In the genomic region with DNA sequence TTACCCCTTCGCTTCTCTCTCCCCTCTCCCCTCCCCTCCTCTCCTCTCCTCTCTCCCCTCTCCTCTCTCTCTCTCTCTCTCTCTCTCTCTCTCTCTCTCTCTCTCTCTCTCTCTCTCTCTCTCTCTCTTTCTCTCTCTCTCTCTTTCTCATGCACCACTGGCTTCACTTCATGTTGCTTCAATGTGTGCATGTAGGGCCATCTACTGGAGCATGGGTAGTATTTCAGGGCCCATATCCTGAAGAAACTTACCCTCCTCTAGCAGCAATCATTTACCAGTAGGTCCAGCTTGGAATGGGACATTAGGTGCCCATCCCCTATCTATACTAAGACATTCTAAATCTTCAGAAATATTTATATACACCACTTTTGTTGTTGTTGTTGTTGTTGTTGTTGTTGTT, we compare ENCODE assay signal across 17 mouse cellular contexts. TPM values are rescaled to one million over a fixed set of nuclear protein-coding genes. Genes with fewer than 3 reads are reported as not detected.
DNase-seq lines count a peak whose midpoint lies in the region; ATAC-seq and TF ChIP-seq lines count a peak whose summit lies in the region.
"Had no signal": no experiment of that assay in that cellular context is flagged by ENCODE, and none has a peak within 500 bp of the region (broad histone marks: within the 10 kb centered on the region; RNA-seq: fewer than 3 reads in every experiment).

No protein-coding gene starts in this region.

- no peak overlapping the region for H3K9ac ChIP-seq in hindbrain, embryonic 16.5 days (ENCODE audit: low read depth, low read length)
- H3K9ac ChIP-seq in hindbrain, embryonic 13.5 days: no peak overlapping the region
- H3K9ac ChIP-seq in lung, postnatal 0 days (replicated peaks; ENCODE audit: low read depth): no peak overlapping the region
- H3K9ac ChIP-seq: hindbrain, embryonic 12.5 days; limb, embryonic 13.5 days had no signal

- H3K9me3 ChIP-seq in hindbrain, embryonic 16.5 days (ENCODE audit: control insufficient read depth, low read length): no peaks in the 10 kb centered on the region
- H3K9me3 ChIP-seq in hindbrain, embryonic 13.5 days: no peaks in the 10 kb centered on the region
- H3K9me3 ChIP-seq in lung, postnatal 0 days (ENCODE audit: low read length): no peaks in the 10 kb centered on the region
- H3K9me3 ChIP-seq: hindbrain, embryonic 12.5 days; limb, embryonic 13.5 days had no signal

- H3K4me1 ChIP-seq in hindbrain, embryonic 16.5 days (ENCODE audit: control insufficient read depth, insufficient read depth, low read depth, low read length): no peaks in the 10 kb centered on the region
- no peaks in the 10 kb centered on the region for H3K4me1 ChIP-seq in hindbrain, embryonic 13.5 days (replicated peaks)
- no peaks in the 10 kb centered on the region for H3K4me1 ChIP-seq in lung, postnatal 0 days (ENCODE audit: insufficient read depth, low read depth, low read length)
- H3K4me1 ChIP-seq: hindbrain, embryonic 12.5 days; limb, embryonic 13.5 days had no signal

- 78% methylated on average over 1 of the region's 1 CpGs for WGBS in hindbrain, embryonic 16.5 days
- 92% methylated on average over 1 of the region's 1 CpGs for WGBS in hindbrain, embryonic 13.5 days
- WGBS in lung, postnatal 0 days: 67% methylated on average over 1 of the region's 1 CpGs

- H3K4me2 ChIP-seq in hindbrain, embryonic 16.5 days (ENCODE audit: low read length): no peak overlapping the region
- H3K4me2 ChIP-seq in hindbrain, embryonic 13.5 days: no peak overlapping the region
- no peak overlapping the region for H3K4me2 ChIP-seq in lung, postnatal 0 days (replicated peaks; ENCODE audit: low read depth, low read length)
- H3K4me2 ChIP-seq: hindbrain, embryonic 12.5 days; limb, embryonic 13.5 days had no signal

- 0 out of 2 replicates have a peak, but pooled peaks have one; percentile 3 for TF ChIP-seq CTCF in lung, postnatal 0 days (IDR thresholded peaks at IDR 0.05)

- no peak overlapping the region for H3K4me3 ChIP-seq in hindbrain, embryonic 16.5 days (ENCODE audit: low read length)
- H3K4me3 ChIP-seq in hindbrain, embryonic 13.5 days: no peak overlapping the region
- H3K4me3 ChIP-seq in lung, postnatal 0 days (ENCODE audit: low read depth, low read length): no peak overlapping the region
- H3K4me3 ChIP-seq: hindbrain, embryonic 12.5 days; limb, embryonic 13.5 days had no signal

- TF ChIP-seq EP300 in lung, postnatal 0 days (IDR thresholded peaks at IDR 0.05): no peak

- H3K36me3 ChIP-seq in hindbrain, embryonic 16.5 days (ENCODE audit: control insufficient read depth, insufficient read depth, low read length): no peaks in the 10 kb centered on the region
- H3K36me3 ChIP-seq in hindbrain, embryonic 13.5 days: no peaks in the 10 kb centered on the region
- H3K36me3 ChIP-seq in lung, postnatal 0 days (ENCODE audit: insufficient read depth, low read length): no peaks in the 10 kb centered on the region
- H3K36me3 ChIP-seq: hindbrain, embryonic 12.5 days; limb, embryonic 13.5 days had no signal

- H3K27me3 ChIP-seq in hindbrain, embryonic 16.5 days (replicated peaks; ENCODE audit: control insufficient read depth, insufficient read depth, low read length): no peaks in the 10 kb centered on the region
- no peaks in the 10 kb centered on the region for H3K27me3 ChIP-seq in hindbrain, embryonic 13.5 days
- no peaks in the 10 kb centered on the region for H3K27me3 ChIP-seq in lung, postnatal 0 days (replicated peaks; ENCODE audit: insufficient read depth, low read length)
- H3K27me3 ChIP-seq: hindbrain, embryonic 12.5 days; limb, embryonic 13.5 days had no signal

- DNase-seq in lung, postnatal 0 days (ENCODE audit: low spot score): no peak
- DNase-seq in lung, postnatal 14 days: no peak
- peak; percentile 60 for DNase-seq in NIH3T3 (ENCODE audit: low read depth)
- no peak for DNase-seq in right cerebral cortex, adult 2 months (ENCODE audit: low spot score in 2 of 2)
- DNase-seq in retina, postnatal 1 day: no peak
- DNase-seq: adrenal gland, adult 8-10 months; cerebellum, adult 2 months; lung, adult 2 months had no signal

- H3K27ac ChIP-seq in hindbrain, embryonic 16.5 days (ENCODE audit: low read depth, low read length): no peak overlapping the region
- no peak overlapping the region for H3K27ac ChIP-seq in hindbrain, embryonic 13.5 days
- H3K27ac ChIP-seq in lung, postnatal 0 days (ENCODE audit: low read length): no peak overlapping the region
- H3K27ac ChIP-seq: hindbrain, embryonic 12.5 days; limb, embryonic 13.5 days had no signal

- ATAC-seq in hindbrain, embryonic 16.5 days: 0 out of 2 replicates have a peak, but pooled peaks have one; percentile 37
- no peak for ATAC-seq in hindbrain, embryonic 13.5 days (ENCODE audit: low FRiP score)
- ATAC-seq in lung, postnatal 0 days: no peak
- ATAC-seq: midbrain, embryonic 16.5 days had no signal

RNA-seq across cellular contexts. Expression of gene Olfr675, which starts 5.7 kb away (rescaled TPM):
- not detected in 2 replicates for polyA plus RNA-seq in hindbrain, embryonic 16.5 days (2015; fragmentation: Nextera tagmentation; extraction: Ambion mirVana)
- not detected in 2 replicates for polyA plus RNA-seq in hindbrain, embryonic 13.5 days (2015; fragmentation: Nextera tagmentation; extraction: Ambion mirVana)
- not detected in 2 replicates for polyA plus RNA-seq in lung, postnatal 0 days (2015; fragmentation: Nextera tagmentation; extraction: Ambion mirVana)
- polyA plus RNA-seq: cerebellum, adult 2 months; heart, embryonic 14.5 days; hindbrain, embryonic 12.5 days; kidney, embryonic 14.5 days; limb, embryonic 13.5 days; lung, adult 2 months; midbrain, embryonic 16.5 days; neural tube, embryonic 11.5 days; urinary bladder, adult 2 months had no signal

RNA-seq across cellular contexts. Expression of gene Olfr676, which starts 10.0 kb away (rescaled TPM):
- polyA plus RNA-seq in hindbrain, embryonic 16.5 days (2015; fragmentation: Nextera tagmentation; extraction: Ambion mirVana): not detected in 2 replicates
- polyA plus RNA-seq in hindbrain, embryonic 13.5 days (2015; fragmentation: Nextera tagmentation; extraction: Ambion mirVana): not detected in 2 replicates
- polyA plus RNA-seq in lung, postnatal 0 days (2015; fragmentation: Nextera tagmentation; extraction: Ambion mirVana): not detected in 2 replicates
- polyA plus RNA-seq: cerebellum, adult 2 months; heart, embryonic 14.5 days; hindbrain, embryonic 12.5 days; kidney, embryonic 14.5 days; limb, embryonic 13.5 days; lung, adult 2 months; midbrain, embryonic 16.5 days; neural tube, embryonic 11.5 days; urinary bladder, adult 2 months had no signal

RNA-seq across cellular contexts. Expression of gene Olfr672, which starts 20.7 kb away (rescaled TPM):
- not detected in 2 replicates for polyA plus RNA-seq in hindbrain, embryonic 16.5 days (2015; fragmentation: Nextera tagmentation; extraction: Ambion mirVana)
- not detected in 2 replicates for polyA plus RNA-seq in hindbrain, embryonic 13.5 days (2015; fragmentation: Nextera tagmentation; extraction: Ambion mirVana)
- polyA plus RNA-seq in lung, postnatal 0 days (2015; fragmentation: Nextera tagmentation; extraction: Ambion mirVana): not detected in 2 replicates
- polyA plus RNA-seq: cerebellum, adult 2 months; heart, embryonic 14.5 days; hindbrain, embryonic 12.5 days; kidney, embryonic 14.5 days; limb, embryonic 13.5 days; lung, adult 2 months; midbrain, embryonic 16.5 days; neural tube, embryonic 11.5 days; urinary bladder, adult 2 months had no signal

RNA-seq across cellular contexts. Expression of gene Olfr677, which starts 28.6 kb away (rescaled TPM):
- polyA plus RNA-seq in hindbrain, embryonic 16.5 days (2015; fragmentation: Nextera tagmentation; extraction: Ambion mirVana): not detected in 2 replicates
- not detected in 2 replicates for polyA plus RNA-seq in hindbrain, embryonic 13.5 days (2015; fragmentation: Nextera tagmentation; extraction: Ambion mirVana)
- polyA plus RNA-seq in lung, postnatal 0 days (2015; fragmentation: Nextera tagmentation; extraction: Ambion mirVana): not detected in 2 replicates
- polyA plus RNA-seq: cerebellum, adult 2 months; heart, embryonic 14.5 days; hindbrain, embryonic 12.5 days; kidney, embryonic 14.5 days; limb, embryonic 13.5 days; lung, adult 2 months; midbrain, embryonic 16.5 days; neural tube, embryonic 11.5 days; urinary bladder, adult 2 months had no signal

RNA-seq across cellular contexts. Expression of gene Olfr678, which starts 41.7 kb away (rescaled TPM):
- not detected in 2 replicates for polyA plus RNA-seq in hindbrain, embryonic 16.5 days (2015; fragmentation: Nextera tagmentation; extraction: Ambion mirVana)
- polyA plus RNA-seq in hindbrain, embryonic 13.5 days (2015; fragmentation: Nextera tagmentation; extraction: Ambion mirVana): not detected in 2 replicates
- polyA plus RNA-seq in lung, postnatal 0 days (2015; fragmentation: Nextera tagmentation; extraction: Ambion mirVana): not detected in 2 replicates
- polyA plus RNA-seq: cerebellum, adult 2 months; heart, embryonic 14.5 days; hindbrain, embryonic 12.5 days; kidney, embryonic 14.5 days; limb, embryonic 13.5 days; lung, adult 2 months; midbrain, embryonic 16.5 days; neural tube, embryonic 11.5 days; urinary bladder, adult 2 months had no signal
